Mouse (Mus musculus) spleen, adult 2 months (tissue): ENCODE results near the gene Tmed9.

Source experiments
- CTCF ChIP-seq: fragments of 200-500 bp; IDR thresholded peaks from 2 replicates; pipeline ENCODE4 v1.5.1; 2011; ENCODE audit warnings: mild to moderate bottlenecking, inconsistent platforms; ENCODE audit not compliant: insufficient read depth, insufficient read length, insufficient replicate concordance; ENCODE audit errors: extremely low read depth
- POLR2A ChIP-seq: fragments of 200-500 bp; IDR thresholded peaks from 2 replicates; pipeline ENCODE4 v1.6.1; 2011; ENCODE audit warnings: low read depth, low read length, inconsistent platforms

DNA sequence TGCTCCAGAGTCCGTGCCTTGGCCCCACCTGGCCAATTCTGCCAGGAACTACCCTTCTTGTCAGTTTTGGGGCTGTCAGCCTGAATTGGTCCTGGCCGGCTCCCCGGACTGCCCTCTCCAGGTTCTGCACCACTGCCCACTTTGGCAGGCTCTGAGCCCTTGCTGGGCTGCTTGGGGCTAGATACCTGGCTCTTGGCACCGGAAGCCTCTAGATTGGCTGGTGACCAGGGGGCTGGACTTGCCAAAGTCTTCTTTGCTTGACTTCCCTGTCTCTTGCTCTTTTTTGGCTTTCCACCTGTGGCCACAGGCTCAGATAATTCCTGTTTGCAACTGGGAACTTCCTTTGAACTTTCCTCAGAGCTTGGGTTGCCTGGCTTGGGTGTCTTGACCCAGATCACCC lies 30.6 kb upstream of the Tmed9 start:
- no peak for TF ChIP-seq CTCF
- no peak for TF ChIP-seq POLR2A
